Mouse (Mus musculus) lung, postnatal 0 days (tissue): ENCODE measurements around the gene Mmachc. TPM values are rescaled to one million over a fixed set of nuclear protein-coding genes. Genes with fewer than 3 reads are reported as not detected.

ENCODE experiments used
- ATAC-seq: fragments of 200-750 bp; cut with Nextera tagmentation; 2 replicates; pipeline ENCODE4 v1.8.0; 2017; ENCODE audit warnings: moderate library complexity
- DNase-seq: peaks from one replicate; pipeline ENCODE4 v3.0.0-alpha.2; 2016; ENCODE audit warnings: low spot score
- H3K27ac ChIP-seq: fragments of 300-500 bp; sonication (generic); 2 replicates; pipeline ENCODE4 v1.5.1; 2014; ENCODE audit warnings: antibody characterized with exemption, mild to moderate bottlenecking, low read length, mixed read lengths
- H3K27me3 ChIP-seq: fragments of 300-500 bp; sonication (generic); replicated peaks from 2 replicates; pipeline ENCODE4 v1.6.1; 2014; ENCODE audit warnings: low read length, mixed read lengths; ENCODE audit not compliant: insufficient read depth
- H3K36me3 ChIP-seq: fragments of 300-500 bp; sonication (generic); 2 replicates; pipeline ENCODE4 v1.6.1; 2014; ENCODE audit warnings: low read length, mixed read lengths; ENCODE audit not compliant: insufficient read depth
- H3K4me1 ChIP-seq: fragments of 300-500 bp; sonication (generic); 2 replicates; pipeline ENCODE4 v1.6.1; 2014; ENCODE audit warnings: antibody characterized with exemption, low read depth, low read length, mixed read lengths; ENCODE audit not compliant: insufficient read depth
- H3K4me2 ChIP-seq: fragments of 300-500 bp; sonication (generic); replicated peaks from 2 replicates; pipeline ENCODE4 v1.6.1; 2014; ENCODE audit warnings: low read depth, mild to moderate bottlenecking, low read length, moderate library complexity, mixed read lengths
- H3K4me3 ChIP-seq: fragments of 300-500 bp; sonication (generic); 2 replicates; pipeline ENCODE4 v1.5.1; 2014; ENCODE audit warnings: low read depth, low read length
- H3K9ac ChIP-seq: fragments of 300-500 bp; sonication (generic); replicated peaks from 2 replicates; pipeline ENCODE4 v1.6.1; 2014; ENCODE audit warnings: low read depth, mild to moderate bottlenecking
- H3K9me3 ChIP-seq: fragments of 300-500 bp; sonication (generic); 2 replicates; pipeline ENCODE4 v1.6.1; 2016; ENCODE audit warnings: low read length, mixed read lengths
- CTCF ChIP-seq: IDR thresholded peaks from 2 replicates; pipeline ENCODE4 v1.5.1; 2016; ENCODE audit warnings: antibody characterized with exemption, mild to moderate bottlenecking
- EP300 ChIP-seq: IDR thresholded peaks from 2 replicates; pipeline ENCODE4 v1.6.1; 2016; ENCODE audit warnings: antibody characterized with exemption, mild to moderate bottlenecking, control low read depth
- WGBS: fragments of 180-500 bp; shearing (Covaris S2); extraction: QIAGEN DNeasy Blood & Tissue Kit; methylation state at CpG from one replicate; pipeline ENCODE4 v1.1.7; 2014; 5-methylcytosine and 5-hydroxymethylcytosine counted together
- polyA plus RNA-seq: library from polyadenylated mRNA; unstranded; fragments of >200 nt; fragmentation: Nextera tagmentation; extraction: Ambion mirVana; gene quantifications from 2 replicates; pipeline ENCODE4 v1.2.1, GENCODE M21; 2015

Mmachc gene
- polyA plus RNA-seq, 1 experiment from 2014 or later = 7.1 TPM

DNA sequence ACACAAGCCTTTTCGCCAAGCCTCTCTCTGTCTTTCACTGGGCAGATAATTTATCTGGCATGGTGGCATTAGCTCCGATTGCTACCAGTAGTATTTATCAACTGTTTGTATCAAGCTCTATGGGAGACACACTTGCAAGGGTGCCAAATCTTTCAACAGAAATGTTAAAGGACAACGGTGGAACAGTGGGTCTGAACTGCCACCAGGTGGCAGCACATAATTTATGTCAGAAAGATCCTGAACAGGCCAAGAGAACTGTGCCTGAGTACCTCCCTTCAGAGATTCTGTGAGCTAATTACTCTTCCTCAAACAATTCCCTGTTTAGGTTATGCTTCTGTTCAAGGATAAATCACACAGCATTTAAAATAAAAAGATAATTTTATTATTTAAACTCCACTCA, 11.2 kb upstream of the Mmachc start:
- H3K9ac ChIP-seq = no peak overlapping the region
- H3K27me3 ChIP-seq = no peaks in the 10 kb centered on the region
- TF ChIP-seq EP300 = no peak
- peak; percentile 83 for TF ChIP-seq CTCF
- H3K4me1 ChIP-seq = no peaks in the 10 kb centered on the region
- H3K27ac ChIP-seq = no peak overlapping the region
- 0 out of 2 replicates have a peak, but pooled peaks have one; percentile 16 for ATAC-seq
- H3K4me2 ChIP-seq = no peak overlapping the region
- DNase-seq = peak; percentile 95
- WGBS = 14% methylated on average over 3 of the region's 3 CpGs
- H3K36me3 ChIP-seq = no peaks in the 10 kb centered on the region
- H3K4me3 ChIP-seq = no peak overlapping the region
- no peaks in the 10 kb centered on the region for H3K9me3 ChIP-seq

- Histone ChIP-seq H3K4me2 (no peak overlapping the region), H3K4me1 (peaks cover 7% of the 10 kb centered on the region; the same call in 1 of the 2 replicates), H3K27me3 (no peaks in the 10 kb centered on the region), H3K36me3 (no peaks in the 10 kb centered on the region), H3K9ac (no peak overlapping the region), H3K4me3 (no peak overlapping the region), H3K9me3 (no peaks in the 10 kb centered on the region), H3K27ac (no peak overlapping the region)
- DNase-seq (no peak), ATAC-seq (no peak)
- TF ChIP-seq CTCF (no peak), EP300 (no peak)
- WGBS = 86% methylated on average over 1 of the region's 1 CpGs
Measured at GRCm38 (mm10) chr4:116712536-116712935, 4.3 kb upstream of the Mmachc start.

GRCm38 (mm10) chr4:116710154-116710553, 1.9 kb upstream of the Mmachc start:
- TF ChIP-seq EP300 = no peak
- TF ChIP-seq CTCF = no peak
- 86% methylated on average over 2 of the region's 2 CpGs for WGBS
- H3K9ac ChIP-seq = no peak overlapping the region
- no peak for DNase-seq
- peaks cover 10% of the 10 kb centered on the region; the same call in 1 of the 2 replicates for H3K4me1 ChIP-seq
- no peak overlapping the region for H3K4me3 ChIP-seq
- no peaks in the 10 kb centered on the region for H3K36me3 ChIP-seq
- ATAC-seq = no peak
- H3K4me2 ChIP-seq = no peak overlapping the region
- H3K9me3 ChIP-seq = no peaks in the 10 kb centered on the region
- no peak overlapping the region for H3K27ac ChIP-seq
- H3K27me3 ChIP-seq = no peaks in the 10 kb centered on the region

GRCm38 (mm10) chr4:116708791-116709390, 685 bp upstream of the Mmachc start:
- Histone ChIP-seq H3K27ac (no peak overlapping the region), H3K4me3 (peak overlapping the region; percentile 44), H3K4me2 (peak overlapping the region; percentile 73), H3K9ac (peak overlapping the region; percentile 23), H3K36me3 (no peaks in the 10 kb centered on the region), H3K9me3 (no peaks in the 10 kb centered on the region), H3K27me3 (no peaks in the 10 kb centered on the region), H3K4me1 (peaks cover 10% of the 10 kb centered on the region; the same call in 1 of the 2 replicates)
- no peak for TF ChIP-seq CTCF
- no peak for TF ChIP-seq EP300
- 5% methylated on average over 9 of the region's 9 CpGs for WGBS
- DNase-seq (peak; percentile 12), ATAC-seq (no peak)

GRCm38 (mm10) chr4:116707666-116708065, 540 bp downstream of the Mmachc start:
- Histone ChIP-seq H3K9me3 (no peaks in the 10 kb centered on the region), H3K4me1 (peaks cover 10% of the 10 kb centered on the region; the same call in 1 of the 2 replicates), H3K4me2 (peak overlapping the region; percentile 73), H3K27ac (no peak overlapping the region), H3K27me3 (no peaks in the 10 kb centered on the region), H3K9ac (no peak overlapping the region), H3K4me3 (peak overlapping the region; percentile 44), H3K36me3 (0 out of 2 replicates have a peak, but pooled peaks cover 4% of the 10 kb centered on the region)
- WGBS = 14% methylated on average over 9 of the region's 9 CpGs
- TF ChIP-seq CTCF (no peak), EP300 (no peak)
- no peak for ATAC-seq
- DNase-seq = no peak

- no peak for TF ChIP-seq EP300
- TF ChIP-seq CTCF = peak; percentile 88
- Histone ChIP-seq H3K9ac (no peak overlapping the region), H3K36me3 (peaks cover 12% of the 10 kb centered on the region; the same call in 1 of the 2 replicates), H3K4me2 (no peak overlapping the region), H3K9me3 (no peaks in the 10 kb centered on the region), H3K27ac (no peak overlapping the region), H3K27me3 (no peaks in the 10 kb centered on the region), H3K4me1 (peaks cover 4% of the 10 kb centered on the region; the same call in 1 of the 2 replicates), H3K4me3 (no peak overlapping the region)
- ATAC-seq = no peak
- DNase-seq = peak; percentile 78
- WGBS = 28% methylated on average over 6 of the region's 6 CpGs
Measured at GRCm38 (mm10) chr4:116703804-116704203, 4.4 kb downstream of the Mmachc start.
